Mouse (Mus musculus) adrenal gland, postnatal 25 days (tissue): Measurements from ENCODE around the gene Lrrc58. TPM values are rescaled to one million over a fixed set of nuclear protein-coding genes. Genes with fewer than 3 reads are reported as not detected.

Experiments used
- DNase-seq: peaks from one replicate; pipeline ENCODE4 v3.0.0; 2021; ENCODE audit warnings: mixed read lengths
- total RNA-seq: library from RNA; stranded (reverse); gene quantifications from 2 replicates; pipeline ENCODE4 v1.2.3, GENCODE M21; 2021

Lrrc58 gene
- total RNA-seq, 1 experiment from 2014 or later, result 150 TPM

GRCm38 (mm10) chr16:37927117-37927516 is 58.9 kb downstream of the Lrrc58 start:
- no peak for DNase-seq

- DNase-seq, result no peak
These were observed 60.8 kb downstream of the Lrrc58 start for GRCm38 (mm10) chr16:37929006-37929405.

- DNase-seq, result no peak
These were observed 61.4 kb downstream of the Lrrc58 start for GRCm38 (mm10) chr16:37929626-37930025.

- no peak for DNase-seq
These were observed 66.7 kb downstream of the Lrrc58 start for GRCm38 (mm10) chr16:37934932-37935331.

- no peak for DNase-seq
These were observed 69.1 kb downstream of the Lrrc58 start for GRCm38 (mm10) chr16:37937276-37937675.

Other genes starting within 250 kb of the Lrrc58 start
- gene Ndufb4, start 213.9 kb upstream of the Lrrc58 start, total RNA-seq, result 96.7 and 145 TPM in 2 replicates
- gene Fstl1, start 91.5 kb upstream of the Lrrc58 start, total RNA-seq, result 45.8 and 46.1 TPM in 2 replicates
- gene Gm36028, start 7.2 kb upstream of the Lrrc58 start, total RNA-seq, result 0.27 TPM in 1 of 2 replicates, not detected in the other
- 0.15 TPM in 1 of 2 replicates, not detected in the other for gene Gpr156, start 48.1 kb downstream of the Lrrc58 start, total RNA-seq
- 77.8 and 81.7 TPM in 2 replicates for gene Gsk3b, start 220.6 kb downstream of the Lrrc58 start, total RNA-seq